Mouse (Mus musculus) megakaryocyte, embryonic 14.5 days (primary cell): Measurements from ENCODE around the gene Polk.

Experiments
- FLI1 ChIP-seq: IDR thresholded peaks from 2 replicates; pipeline ENCODE4 v1.6.1; 2012; ENCODE audit warnings: low read length, inconsistent platforms, mixed read lengths
- GATA1 ChIP-seq: IDR thresholded peaks from 3 replicates; pipeline ENCODE4 v1.6.1; 2012; ENCODE audit warnings: mixed read lengths, low read length, inconsistent platforms, borderline replicate concordance

- no peak for TF ChIP-seq GATA1
- no peak for TF ChIP-seq FLI1
These were observed 109.3 kb downstream of the Polk start for GRCm38 (mm10) chr13:96433041-96433440.
